Mouse (Mus musculus) small intestine, adult 2 months (tissue): Measurements from ENCODE around the gene Alms1.

Experiments used
- CTCF ChIP-seq: fragments of 200-500 bp; IDR thresholded peaks from 2 replicates; pipeline ENCODE4 v1.5.1; 2012; ENCODE audit warnings: low read depth, mild to moderate bottlenecking, control low read depth, inconsistent platforms, low read length, moderate library complexity, mixed read lengths; ENCODE audit not compliant: insufficient replicate concordance, insufficient read length; ENCODE audit errors: extremely low read depth
- POLR2A ChIP-seq: fragments of 200-500 bp; IDR thresholded peaks from 2 replicates; pipeline ENCODE4 v1.6.1; 2012; ENCODE audit warnings: low read depth, mild to moderate bottlenecking, control low read depth, inconsistent platforms, low read length, moderate library complexity

GRCm38 (mm10) chr6:85590116-85590515 lies 2.8 kb downstream of the Alms1 start:
- TF ChIP-seq POLR2A (no peak), CTCF (no peak)
